Mouse (Mus musculus): Measurements from ENCODE around the gene Fbxl13. TPM values are rescaled to one million over a fixed set of nuclear protein-coding genes. Genes with fewer than 3 reads are reported as not detected.

Fbxl13 gene
- total RNA-seq, 1 experiment from 2014 or later, result not detected

- no peak for ATAC-seq (ENCODE audit: extremely low read depth, insufficient number of reproducible peaks, low FRiP score, poor library complexity, severe bottlenecking)
Observed at GRCm38 (mm10) chr5:21439446-21440110, 205.9 kb downstream of the Fbxl13 start.

- ATAC-seq (ENCODE audit: extremely low read depth, insufficient number of reproducible peaks, low FRiP score, poor library complexity, severe bottlenecking), result no peak
Observed at GRCm38 (mm10) chr5:21438428-21438827, 207.0 kb downstream of the Fbxl13 start.

GRCm38 (mm10) chr5:21436471-21436975, 208.9 kb downstream of the Fbxl13 start:
- no peak for ATAC-seq (ENCODE audit: extremely low read depth, insufficient number of reproducible peaks, low FRiP score, poor library complexity, severe bottlenecking)

DNA sequence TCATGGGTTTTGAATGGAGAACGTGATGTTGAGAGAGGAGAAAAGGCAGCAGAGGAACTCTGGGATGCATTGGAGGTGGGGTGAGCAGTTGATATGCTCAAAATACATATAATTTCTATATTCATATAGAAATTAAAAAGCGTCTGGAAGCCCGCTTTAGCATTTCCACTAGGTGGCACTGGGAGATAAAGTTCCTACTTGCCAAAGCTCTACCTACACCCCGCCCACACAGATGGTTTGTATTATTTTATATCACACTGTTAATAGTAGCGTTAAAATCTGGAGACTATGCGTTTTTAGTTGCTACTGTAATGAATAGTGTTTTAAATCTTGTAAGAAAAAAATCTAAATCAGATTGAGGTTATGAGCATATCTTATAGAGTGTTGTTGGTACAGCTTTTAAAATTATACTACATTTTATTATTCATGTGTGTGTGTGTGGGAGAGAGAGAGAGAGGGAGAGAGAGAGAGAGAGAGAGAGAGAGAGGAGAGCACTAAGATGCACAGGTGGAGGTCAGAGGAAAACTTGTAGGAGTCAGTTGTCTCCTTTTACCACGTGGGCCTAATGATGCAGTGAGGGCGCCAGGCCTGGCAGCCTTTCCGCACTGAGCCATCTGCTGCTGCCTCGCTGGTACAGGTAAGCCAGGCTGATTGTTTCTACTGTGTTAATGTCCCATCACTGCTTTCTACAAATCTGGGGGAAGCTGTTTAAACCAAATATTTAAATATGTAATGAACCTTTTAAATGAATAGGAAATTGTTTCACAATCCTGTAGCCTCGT, 211.1 kb downstream of the Fbxl13 start:
- peak; percentile 46; the same call in 1 of the 2 replicates for ATAC-seq (ENCODE audit: extremely low read depth, insufficient number of reproducible peaks, low FRiP score, poor library complexity, severe bottlenecking)

Other genes with a start within 250 kb of the Fbxl13 start
- 15.7 and 17.1 TPM in 2 replicates for gene Ccdc146, start 221.0 kb downstream of the Fbxl13 start, total RNA-seq (2017)
- gene Fam185a, start 220.7 kb downstream of the Fbxl13 start, total RNA-seq (2017), result 7.6 and 8.8 TPM in 2 replicates
- not detected in 2 replicates for gene Lrrc17, start 102.1 kb downstream of the Fbxl13 start, total RNA-seq (2017)
- 39.9 and 42.7 TPM in 2 replicates for gene Armc10, start 179 bp upstream of the Fbxl13 start, total RNA-seq (2017)
- 1.7 and 2.0 TPM in 2 replicates for gene Napepld, start 55.8 kb upstream of the Fbxl13 start, total RNA-seq (2017)
- gene Pmpcb, start 91.5 kb upstream of the Fbxl13 start, total RNA-seq (2017), result 84.1 and 89.7 TPM in 2 replicates
- 80.3 and 83.1 TPM in 2 replicates for gene Dnajc2, start 139.6 kb upstream of the Fbxl13 start, total RNA-seq (2017)
- gene Psmc2, start 139.6 kb upstream of the Fbxl13 start, total RNA-seq (2017), result 29.7 and 50.6 TPM in 2 replicates
- gene Slc26a5, start 220.0 kb upstream of the Fbxl13 start, total RNA-seq (2017), result not detected in 2 replicates